Mouse (Mus musculus) spleen, postnatal 4 days (tissue): Measurements from ENCODE around the gene Lonp1.
"Not testable (repeated sequence)": the region's sequence is repeated elsewhere in the genome, so short reads cannot be mapped to it uniquely, and the experiment has no call there.

Experiments
- DNase-seq, 2 experiments: peaks; one replicate each; pipeline ENCODE4 v3.0.0; 2022; ENCODE audit warnings: low spot score in 2 of 2

Lonp1 gene

DNA sequence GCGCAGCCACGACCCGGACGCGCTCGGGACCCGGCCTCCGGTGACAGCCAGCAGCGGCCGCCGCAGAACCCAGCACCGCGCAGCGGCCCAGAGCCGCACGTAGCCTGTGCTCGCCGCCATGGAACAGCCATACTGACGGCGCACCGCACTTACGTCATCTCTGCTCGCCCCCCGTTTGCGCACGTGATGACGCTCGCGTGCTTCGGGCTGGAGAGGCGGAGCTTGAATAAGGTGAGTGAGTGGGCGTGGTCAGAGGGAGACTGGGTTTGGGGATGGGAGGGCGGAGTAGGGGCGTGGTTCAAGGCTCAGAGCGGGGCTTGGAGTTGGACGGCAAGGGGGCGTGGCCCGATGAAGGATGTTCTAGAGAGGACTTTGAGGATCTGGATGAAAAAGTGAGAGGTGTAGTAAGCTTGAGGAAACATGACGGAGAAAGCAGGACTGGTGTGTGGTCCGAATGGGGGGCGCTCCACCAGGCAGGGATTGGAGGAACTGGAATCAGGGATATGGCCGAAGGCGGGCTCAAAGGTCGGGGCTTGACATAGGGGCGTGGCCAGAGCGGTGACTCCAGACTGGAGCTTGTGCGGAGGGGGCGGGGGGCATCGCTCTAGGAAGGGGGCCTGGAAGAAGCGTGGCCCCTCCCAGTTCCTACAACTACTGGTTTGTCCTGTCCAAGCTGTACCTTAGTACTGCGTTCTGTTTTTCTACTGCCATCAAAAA lies at the start of gene Lonp1:
Gene Lonp1 (minus strand): TSS at position 134 of the 717 bp plus-strand sequence.
- DNase-seq = peak; percentile 93 to 96

DNA sequence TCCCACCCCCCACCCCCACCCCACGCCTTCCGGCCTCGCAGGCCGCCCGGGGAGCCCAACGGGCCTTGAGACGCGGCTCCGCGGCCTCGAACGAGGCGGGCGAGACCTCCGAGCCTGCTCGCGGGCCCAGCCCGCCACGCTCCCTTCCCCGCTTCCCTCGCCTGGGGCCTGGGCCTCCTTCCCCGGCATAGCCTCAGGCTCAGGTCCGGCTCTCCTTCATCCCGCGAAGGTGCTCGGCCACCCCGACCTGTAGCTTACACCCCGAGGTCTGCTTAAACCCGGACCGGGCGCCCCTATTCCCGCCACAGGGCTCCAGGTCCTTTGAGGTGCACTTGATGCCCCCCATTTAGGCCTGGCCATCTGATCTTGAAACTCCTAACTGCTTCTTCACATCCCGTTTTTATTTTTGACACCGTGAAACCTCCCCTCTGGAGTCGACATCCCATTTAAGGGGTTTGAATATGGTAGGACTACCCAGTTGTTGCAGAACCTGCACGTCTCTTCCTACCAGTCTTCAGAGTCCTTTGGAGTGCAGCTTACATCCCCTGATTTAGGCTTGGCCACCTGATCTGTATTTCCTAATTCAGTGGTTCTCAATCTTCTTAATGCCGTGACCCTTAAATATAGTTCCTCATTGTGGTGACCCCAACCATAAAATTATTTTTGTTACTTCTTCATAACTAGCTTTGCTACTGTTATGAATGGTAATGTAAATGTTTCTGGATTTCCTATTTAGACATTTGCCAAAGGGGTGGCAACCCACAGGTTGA lies 47.1 kb upstream of the Lonp1 start:
- peak; percentile 39 to 80 for DNase-seq

DNA sequence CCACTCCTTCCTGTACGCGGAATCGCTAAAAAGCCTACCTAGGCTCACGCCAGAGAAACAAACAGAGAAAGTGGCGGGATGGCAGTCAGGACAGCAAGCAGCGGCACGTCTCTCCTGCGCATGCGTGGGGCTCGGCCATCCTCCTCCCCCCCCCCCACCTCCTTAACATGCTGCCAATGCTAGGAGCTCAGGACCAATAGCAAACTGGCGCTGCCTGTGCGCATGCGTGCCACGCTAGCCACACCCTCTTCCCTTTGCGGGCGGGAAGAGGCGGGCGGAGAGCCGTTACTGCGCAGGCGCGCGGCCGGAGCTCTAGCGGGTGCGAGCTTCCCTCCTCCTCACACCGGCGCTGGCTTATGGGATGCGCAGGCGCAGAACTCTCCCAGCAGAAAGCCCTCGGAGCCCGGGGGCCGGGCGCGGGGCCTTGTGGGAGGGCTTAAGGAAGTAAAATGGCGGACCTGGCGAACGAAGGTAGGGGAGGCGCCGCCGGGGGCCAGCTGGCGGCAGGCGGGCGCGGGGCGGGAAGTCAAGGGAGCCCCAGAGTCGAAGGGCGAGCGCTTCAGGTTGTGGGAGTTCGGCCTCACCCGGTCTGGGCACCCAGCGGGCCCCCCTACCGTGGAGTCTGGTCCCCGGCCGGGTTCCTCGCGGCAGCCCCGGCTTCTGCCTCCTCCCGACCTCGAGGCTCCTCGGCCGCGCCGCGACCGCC lies 46.4 kb upstream of the Lonp1 start, which contains the start of gene Ranbp3:
Gene Ranbp3 (plus strand): TSS at position 354 of the 706 bp plus-strand sequence.
- peak; percentile 99 to 100 for DNase-seq

DNA sequence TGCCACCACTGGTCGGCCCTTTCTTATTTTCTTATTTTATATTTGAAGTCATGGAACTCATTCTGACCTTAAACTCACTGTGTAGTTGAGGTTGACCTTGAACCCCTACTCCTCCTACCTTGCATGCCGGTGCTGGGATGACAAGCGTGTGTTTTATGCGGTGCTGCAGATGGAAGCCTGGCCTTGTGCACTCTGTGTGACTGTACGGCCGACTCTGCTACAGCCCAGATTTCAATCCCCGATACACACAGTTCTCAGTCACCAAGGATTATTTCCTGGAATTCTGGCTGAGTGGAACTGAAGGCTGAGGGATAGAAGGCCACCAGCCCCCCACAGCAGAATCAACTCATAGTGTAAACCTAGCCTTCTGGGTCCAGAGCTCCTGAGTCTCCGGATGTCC lies 43.1 kb upstream of the Lonp1 start:
- no peak for DNase-seq

DNA sequence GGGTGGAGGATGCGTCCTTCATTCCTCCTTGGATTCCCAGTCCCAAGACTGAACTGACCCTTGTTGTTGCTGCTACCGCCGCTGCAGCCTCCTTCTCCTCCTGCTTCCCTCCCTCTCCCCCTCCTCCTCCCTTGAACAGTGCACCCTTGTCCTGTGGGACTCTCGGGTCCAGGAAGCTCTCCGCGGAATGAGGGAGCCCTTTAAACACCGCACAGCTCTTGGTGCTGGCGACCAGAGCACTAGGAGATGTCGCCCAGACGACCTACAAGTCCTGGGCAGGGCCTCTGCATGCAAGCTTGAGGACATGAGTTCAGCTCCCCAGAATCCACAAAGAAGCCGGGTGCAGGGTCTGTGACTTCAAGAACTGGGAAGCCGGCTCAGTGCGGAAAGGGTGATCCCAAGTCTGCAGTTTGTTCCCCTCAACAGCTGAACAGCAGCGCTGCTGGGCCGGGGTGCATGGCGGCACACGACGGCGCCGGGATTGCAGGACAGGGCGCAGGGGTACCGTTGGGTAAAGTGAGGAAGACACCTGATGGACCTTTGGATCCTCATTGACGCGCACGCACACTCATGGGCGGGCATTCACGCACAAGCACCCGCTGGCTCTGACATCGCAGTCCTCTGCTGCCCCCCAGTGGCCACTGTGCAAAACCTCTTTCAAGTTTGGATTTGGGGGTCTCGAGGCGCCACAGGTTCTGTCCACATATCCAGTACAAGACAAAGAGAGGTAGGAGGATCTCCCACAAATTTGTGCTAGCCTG lies 41.9 kb upstream of the Lonp1 start:
- peak; percentile 76 to 95 for DNase-seq

DNA sequence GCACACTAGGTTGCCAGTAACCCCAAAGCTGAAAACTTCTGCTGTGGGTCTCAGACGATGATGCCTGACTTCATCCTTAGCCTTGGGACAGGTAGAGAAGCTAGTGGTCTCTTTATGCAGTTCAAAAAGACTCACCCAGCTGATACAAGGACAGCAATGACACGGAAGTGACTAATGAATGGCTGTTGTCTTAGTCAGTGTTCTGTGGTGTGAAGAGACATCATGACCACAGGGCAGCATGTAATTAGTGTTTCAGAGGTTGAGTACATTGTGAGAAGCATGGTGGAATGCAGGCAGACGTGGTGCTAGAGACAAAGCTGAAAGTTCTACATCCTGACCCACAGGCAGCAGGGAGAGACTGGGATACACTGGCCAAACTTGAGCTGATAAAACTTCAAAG lies 40.9 kb upstream of the Lonp1 start:
- no peak for DNase-seq

DNA sequence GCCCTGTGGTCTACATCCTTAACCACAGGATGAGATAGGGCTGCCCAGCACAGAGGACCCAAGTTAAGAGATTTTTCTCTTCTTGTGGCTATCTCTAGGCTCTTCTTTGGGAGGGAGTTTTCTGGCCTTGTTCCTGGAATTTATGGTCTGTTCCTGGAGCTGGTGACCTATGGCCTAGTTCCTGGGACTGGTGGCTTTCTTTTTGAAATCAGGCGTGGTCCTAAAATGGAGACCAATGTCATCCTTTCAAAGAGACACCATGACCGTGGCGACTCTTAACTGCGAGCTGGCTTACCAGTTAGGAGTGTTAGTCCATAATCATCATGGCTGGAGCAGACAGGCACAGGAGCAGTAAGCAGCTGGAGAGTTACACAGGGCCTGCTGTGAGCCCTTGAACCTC lies 39.7 kb upstream of the Lonp1 start:
- no peak for DNase-seq

DNA sequence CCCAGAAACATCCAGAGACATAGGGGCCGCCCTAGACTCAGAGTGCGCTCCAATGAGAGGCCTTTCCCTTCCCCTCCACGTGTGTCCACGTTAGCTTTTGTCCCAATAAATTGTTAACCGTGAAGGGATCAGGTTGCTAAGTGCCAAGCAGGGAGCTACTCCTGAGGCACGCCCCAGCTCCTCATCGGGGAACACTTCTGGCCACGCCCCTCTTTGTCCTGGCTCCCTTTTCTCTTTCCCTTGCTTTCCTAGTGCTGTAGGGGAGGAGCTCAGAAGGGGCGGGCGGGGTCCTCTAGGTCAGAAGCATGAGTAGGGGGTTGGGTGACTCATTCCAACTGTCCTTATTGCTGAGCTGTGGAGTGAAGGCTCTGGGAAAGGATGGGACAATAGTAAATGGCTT lies 37.6 kb upstream of the Lonp1 start:
- DNase-seq = no peak

DNA sequence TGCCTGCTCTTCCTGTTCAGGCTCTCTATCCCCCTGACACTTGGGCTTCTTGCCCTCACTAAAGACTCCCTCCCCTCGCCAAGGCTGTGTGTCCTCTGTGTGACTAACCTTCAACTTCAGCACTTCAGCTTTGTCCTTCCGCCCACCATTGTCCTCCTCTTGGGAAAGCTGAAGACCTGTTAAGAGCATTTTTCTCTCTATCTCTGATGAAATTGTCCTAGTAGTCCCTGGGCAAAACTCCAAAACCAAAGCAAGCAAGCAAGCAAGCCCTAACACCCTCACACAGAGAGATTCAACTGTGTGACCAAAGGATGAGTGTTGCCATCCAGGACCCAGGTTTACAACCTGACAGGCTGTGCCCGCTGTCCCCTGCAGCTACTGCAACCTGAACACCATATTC lies 37.0 kb upstream of the Lonp1 start:
- DNase-seq = no peak

DNA sequence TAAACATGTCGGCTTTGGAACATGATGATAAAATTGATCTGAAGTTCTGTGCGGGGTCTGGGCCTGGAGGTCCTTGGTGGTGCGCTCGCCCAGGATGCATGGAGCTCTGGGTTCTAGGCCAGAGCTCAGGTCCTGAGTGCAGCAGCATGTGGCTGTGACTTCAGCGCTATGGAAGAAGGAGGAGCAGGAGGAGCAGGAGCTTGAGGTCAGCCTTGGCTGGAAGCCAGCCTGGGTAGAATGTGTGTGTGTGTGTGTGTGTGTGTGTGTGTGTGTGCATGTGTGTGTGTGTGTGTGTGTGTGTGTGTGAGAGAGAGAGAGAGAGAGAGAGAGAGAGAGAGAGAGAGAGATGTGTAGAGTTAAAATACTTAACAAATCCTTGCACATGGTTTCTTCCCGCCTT lies 29.5 kb upstream of the Lonp1 start:
- DNase-seq = no peak

DNA sequence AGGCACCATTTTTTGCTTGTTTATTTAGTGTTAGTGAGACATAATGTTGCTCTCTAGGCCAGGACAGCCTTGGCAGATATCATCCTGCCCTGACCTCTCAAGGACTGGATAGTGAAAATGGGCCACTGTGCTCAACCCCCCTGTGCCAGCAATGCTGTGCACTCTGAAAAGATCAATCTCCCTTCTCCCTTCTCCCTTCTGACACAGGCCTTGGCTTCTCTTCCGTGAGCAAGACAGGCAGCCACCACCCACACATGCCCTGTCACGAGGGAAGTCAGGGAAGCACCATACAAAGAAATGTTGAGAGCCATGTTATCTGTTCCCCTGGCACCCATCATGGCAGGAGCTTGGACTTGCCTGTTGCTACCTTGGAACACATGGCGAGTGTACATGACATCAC lies 28.6 kb upstream of the Lonp1 start:
- DNase-seq = no peak

DNA sequence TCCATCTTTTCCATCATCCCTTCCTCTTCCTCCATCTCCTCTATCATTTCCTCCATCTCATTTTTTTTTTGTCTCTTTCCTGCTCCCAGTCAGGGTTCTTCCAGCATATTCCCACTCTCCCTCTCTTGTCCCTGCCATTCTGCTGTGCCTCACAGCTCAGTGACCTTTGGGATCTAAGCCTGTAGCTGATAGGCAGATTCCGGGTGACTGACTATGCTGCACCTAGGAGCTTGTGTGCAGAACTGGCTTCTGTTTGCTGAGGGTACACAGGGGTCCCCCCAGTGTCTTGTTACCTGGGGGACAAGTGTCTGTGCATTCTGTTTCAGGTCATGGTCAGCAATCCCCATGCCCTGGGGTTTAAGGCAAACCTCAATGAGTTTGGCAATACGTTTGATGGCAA lies 28.1 kb upstream of the Lonp1 start:
- no peak for DNase-seq

DNA sequence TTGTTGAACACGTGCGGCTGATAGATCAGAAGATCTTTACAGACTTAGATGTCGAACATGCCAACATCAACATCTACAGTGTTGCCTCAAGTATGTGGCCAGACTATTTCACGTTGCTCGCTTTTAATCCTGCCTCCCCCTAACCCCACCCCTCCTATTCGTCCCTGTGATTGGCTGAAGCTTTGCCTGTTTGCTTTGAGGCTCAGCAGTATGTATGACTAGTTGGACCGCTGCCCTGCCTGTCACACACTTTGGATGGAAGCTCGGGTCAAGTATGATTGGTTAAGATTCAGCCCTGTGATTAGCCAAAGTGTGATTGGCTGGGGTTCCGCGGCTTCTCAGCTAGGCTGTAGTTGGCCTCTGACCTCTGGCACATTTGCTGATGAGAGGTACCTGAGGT lies 25.1 kb upstream of the Lonp1 start:
- no peak for DNase-seq

DNA sequence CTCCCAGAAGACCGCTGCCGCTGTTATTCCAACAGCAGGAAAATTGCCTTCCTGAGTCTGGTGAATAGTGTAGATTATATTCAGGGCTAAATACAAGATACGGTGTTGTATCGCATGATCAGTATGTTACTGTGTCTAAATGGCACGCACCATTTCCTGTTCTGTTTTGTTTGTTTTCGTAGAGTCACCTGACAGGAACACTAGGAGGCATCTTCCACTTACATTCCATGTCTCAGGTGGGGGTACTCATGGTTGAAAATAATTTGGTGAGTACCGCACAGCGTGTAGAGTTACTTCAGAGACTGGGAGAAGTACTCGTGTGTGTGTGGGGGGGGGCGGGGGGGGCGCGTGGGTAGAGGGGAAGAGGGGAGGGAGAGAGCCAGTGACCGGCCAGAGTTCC lies 20.9 kb upstream of the Lonp1 start:
- DNase-seq = no peak

DNA sequence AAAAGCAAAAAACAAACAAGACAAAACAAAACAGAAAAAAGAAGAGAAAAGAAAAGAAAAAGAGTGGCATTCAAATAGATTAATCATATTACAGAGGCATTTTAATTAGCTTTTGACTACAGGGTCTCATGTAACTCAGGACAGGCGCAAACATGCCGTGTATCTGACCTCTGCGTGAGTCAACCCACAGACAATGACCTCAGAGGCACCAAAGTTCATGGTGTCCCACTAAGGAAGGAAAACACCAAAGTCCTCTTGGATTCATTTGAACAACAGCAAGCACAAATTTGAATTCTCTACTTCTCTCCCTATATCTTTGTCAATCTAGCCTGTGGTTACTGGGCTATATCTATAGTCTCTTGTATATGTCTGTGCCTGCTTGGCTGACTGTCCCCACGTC lies 16.6 kb upstream of the Lonp1 start:
- DNase-seq = no peak

DNA sequence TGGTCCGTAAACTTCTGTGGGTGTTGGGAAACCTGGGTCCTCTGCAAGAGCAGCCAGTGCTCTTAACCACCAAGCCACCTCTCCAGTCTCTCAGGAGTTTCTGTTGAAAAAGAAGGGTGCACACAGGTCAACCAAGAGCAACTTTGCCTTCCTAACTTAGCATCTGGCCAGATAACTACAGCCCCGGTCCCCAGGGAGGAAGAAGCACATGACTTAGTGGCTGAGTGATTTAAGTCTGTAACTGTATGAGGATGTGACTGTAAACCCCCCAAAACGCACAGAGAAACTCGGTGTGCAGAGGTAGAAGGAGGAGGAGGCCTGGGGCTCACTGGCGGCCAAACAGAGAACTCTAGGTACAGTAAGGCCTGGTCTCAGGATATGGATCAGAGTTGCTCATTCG lies 7.3 kb upstream of the Lonp1 start:
- peak; percentile 50 to 68 for DNase-seq

DNA sequence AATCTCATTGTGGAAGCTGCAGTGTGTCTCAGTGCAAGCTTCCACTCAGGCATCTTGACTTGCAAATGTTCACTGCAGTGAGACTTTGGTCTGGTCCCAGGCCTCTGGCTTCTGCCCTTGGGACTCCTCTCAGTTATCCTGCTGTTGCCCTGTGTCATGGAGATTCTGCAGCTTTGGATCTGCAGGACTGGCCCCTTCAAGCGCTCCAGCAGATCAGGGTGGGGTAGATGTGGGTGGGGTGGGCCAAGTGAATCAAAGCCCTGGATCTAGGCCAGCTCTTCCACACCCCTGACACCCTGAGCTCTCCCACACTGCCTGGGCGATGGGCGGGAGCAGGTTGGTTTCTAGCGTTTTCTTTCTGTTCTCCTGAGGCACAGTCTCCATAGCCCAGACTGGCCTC lies 5.1 kb upstream of the Lonp1 start:
- no peak for DNase-seq

DNA sequence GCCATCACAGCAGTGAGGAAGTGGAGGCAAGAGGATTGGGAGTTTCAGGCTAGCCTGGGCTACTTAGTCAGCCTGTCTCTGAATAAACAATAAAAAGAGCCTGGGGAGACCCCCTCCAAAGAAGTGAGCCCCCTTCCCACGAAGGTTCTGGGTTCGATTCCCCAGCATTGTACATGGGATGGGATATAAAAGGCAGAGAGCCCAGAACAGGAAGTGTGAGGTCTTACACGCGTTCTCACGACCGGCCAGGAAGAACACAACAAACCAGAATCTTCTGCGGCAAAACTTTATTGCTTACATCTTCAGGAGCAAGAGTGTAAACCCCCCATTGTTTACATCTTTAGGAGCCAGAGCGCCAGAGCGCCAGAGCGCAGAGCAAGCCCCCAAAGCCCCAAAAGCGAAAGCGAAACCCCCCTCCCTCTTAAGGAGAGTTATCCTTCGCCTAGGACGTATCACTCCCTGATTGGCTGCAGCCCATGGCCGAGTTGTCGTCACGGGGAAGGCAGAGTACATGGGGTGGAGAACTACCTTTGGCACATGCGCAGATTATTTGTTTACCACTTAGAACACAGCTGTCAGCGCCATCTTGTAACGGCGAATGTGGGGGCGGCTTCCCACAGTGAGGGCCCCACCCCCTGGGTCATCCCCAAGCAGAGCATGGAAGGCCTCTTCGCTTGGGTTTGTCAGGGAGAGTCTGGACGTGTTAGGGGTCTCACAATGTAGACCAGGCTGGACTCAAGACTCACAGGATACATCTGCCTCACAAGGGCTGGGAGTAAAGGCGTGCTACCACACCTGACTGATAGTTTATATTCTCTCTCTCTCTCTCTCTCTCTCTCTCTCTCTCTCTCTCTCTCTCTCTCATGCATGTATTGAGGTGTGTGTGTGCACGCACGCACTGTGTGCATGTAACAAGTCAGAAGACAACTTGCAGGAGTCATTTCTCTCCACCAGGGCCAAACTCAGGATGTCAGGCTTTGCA lies 3.4 kb upstream of the Lonp1 start:
- DNase-seq = not testable (repeated sequence)

DNA sequence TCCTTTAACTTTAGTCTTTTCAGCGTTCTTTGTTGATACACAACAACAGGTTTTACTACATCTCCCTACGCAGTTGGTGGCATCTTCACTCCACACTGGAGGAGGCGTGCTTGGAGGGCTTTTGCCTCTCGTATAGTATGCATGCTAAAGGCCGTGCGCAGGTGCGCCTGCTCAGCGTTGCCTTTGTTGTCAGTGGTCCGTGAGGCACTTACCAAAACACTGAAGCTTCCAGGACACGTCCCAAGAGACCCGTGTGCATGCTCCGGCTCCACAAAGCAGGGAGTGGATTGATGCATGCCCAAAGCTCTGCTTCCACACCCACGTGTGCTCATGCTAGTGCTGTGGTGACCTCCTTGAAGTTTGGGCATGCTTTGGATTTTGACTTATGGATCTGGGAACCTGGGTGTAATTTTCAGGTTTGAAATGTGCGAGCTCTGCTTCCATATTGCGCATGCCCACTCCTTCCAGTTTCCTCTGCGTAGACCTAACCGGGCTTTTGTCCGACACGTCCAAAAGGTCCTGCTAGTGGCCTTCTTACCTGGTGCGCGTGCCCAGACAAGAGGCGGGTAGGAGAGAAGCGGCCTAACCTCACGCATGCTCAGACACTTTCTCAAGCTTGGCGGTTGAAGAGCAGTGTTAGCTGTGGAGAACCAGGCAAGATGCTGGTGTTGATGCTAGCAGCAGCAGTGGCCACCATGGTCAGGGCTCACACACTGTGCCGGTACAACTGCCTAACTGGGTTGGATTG lies 1.0 kb upstream of the Lonp1 start, which contains the start of gene Catsperd:
Gene Catsperd (plus strand): TSS at position 614 of the 748 bp plus-strand sequence.
- no peak for DNase-seq

DNA sequence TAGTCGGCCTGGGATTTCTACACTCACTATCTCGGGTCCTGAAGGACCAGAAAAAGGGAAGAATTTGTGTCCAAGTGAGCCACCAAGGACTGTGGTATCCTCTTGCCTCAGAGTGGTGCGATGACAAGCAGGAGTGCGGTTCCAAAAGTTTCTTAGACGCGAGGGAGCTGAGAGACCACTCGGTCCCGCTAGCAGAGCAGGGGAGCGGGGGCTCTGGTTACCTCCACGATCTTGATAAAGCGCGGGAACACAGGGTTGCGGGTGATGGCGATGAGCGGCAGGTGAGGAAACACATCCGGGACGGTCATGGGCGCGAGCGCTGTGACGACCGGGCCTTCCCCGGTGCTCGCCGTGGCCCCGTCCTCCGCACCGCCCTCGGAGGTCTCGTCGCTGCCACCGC lies 427 bp downstream of the Lonp1 start:
- no peak for DNase-seq
